ENCODE assay signal across 9 mouse cellular contexts in genomic region chr3:66977811-66978456, GRCm38 (mm10). TPM values are rescaled to one million over a fixed set of nuclear protein-coding genes. Genes with fewer than 3 reads are reported as not detected.
DNase-seq lines count a peak whose midpoint lies in the region.
"Had no signal": no experiment of that assay in that cellular context is flagged by ENCODE, and none has a peak within 500 bp of the region (broad histone marks: within the 10 kb centered on the region; RNA-seq: fewer than 3 reads in every experiment).

No protein-coding gene starts in this region.

- DNase-seq in adrenal gland, adult 2 months, result peak; percentile 11
- DNase-seq in adrenal gland, adult 8-10 months, result no peak
- DNase-seq in right cerebral cortex, postnatal 4 days, result peak; percentile 11
- no peak for DNase-seq in right cerebral cortex, adult 2 months (ENCODE audit: low spot score in 2 of 2)
- DNase-seq in mesoderm, embryonic 11.5 days (ENCODE audit: low read depth, low spot score), result peak; percentile 29
- DNase-seq in left cerebral cortex, adult 8-10 months (ENCODE audit: low spot score in 2 of 2), result no peak
- DNase-seq in lung, postnatal 36 days, result no peak
- no peak for DNase-seq in layer of hippocampus, postnatal 10 days (ENCODE audit: low spot score in 2 of 2)

RNA-seq across cellular contexts. Expression of gene Rsrc1, which starts 3.3 kb away (rescaled TPM):
- total RNA-seq in adrenal gland, adult 2 months (2021), result 10 to 100 TPM; 32.0 to 33.8 TPM
- 1.5 and 2.2 TPM in 2 replicates for polyA plus RNA-seq in adrenal gland, adult 2 months (2012; rRNA removed)
- total RNA-seq in adrenal gland, adult 8-10 months (2022), result 10 to 100 TPM; 28.5 to 45.5 (median 35.2) TPM
- 10 to 100 TPM; 42.2 to 45.5 (median 42.7) TPM for total RNA-seq in left cerebral cortex, adult 8-10 months (2022)
- total RNA-seq in layer of hippocampus, postnatal 10 days (2021), result 10 to 100 TPM; 30.4 to 30.8 TPM

RNA-seq across cellular contexts. Expression of gene Shox2, which starts 3.6 kb away (rescaled TPM):
- 1 to 10 TPM; 1.3 to 1.7 TPM for total RNA-seq in adrenal gland, adult 2 months (2021)
- polyA plus RNA-seq in adrenal gland, adult 2 months (2012; rRNA removed), result 1.2 and 2.9 TPM in 2 replicates
- total RNA-seq in adrenal gland, adult 8-10 months (2022), result 1 to 10 TPM in 1 of 4 experiments, under 1 TPM in 3; 0.73 to 2.1 (median 0.83) TPM
- total RNA-seq in left cerebral cortex, adult 8-10 months (2022), result 1 to 10 TPM in 2 of 4 experiments, under 1 TPM in 2; 0.16 to 5.8 (median 1.3) TPM
- total RNA-seq in layer of hippocampus, postnatal 10 days (2021), result under 1 TPM; 0.11 to 0.50 TPM
- total RNA-seq: granulocyte monocyte progenitor cell, adult 5-6 weeks had no signal

Comparison
In these comparisons a context has a peak if more than half of its experiments do, and no peak if none do; other contexts are left out.
1. DNase-seq: peak in adrenal gland, adult 2 months (single experiment), right cerebral cortex, postnatal 4 days (single experiment) and mesoderm, embryonic 11.5 days (single experiment); none in adrenal gland, adult 8-10 months (single experiment), right cerebral cortex, adult 2 months (0 of 2), left cerebral cortex, adult 8-10 months (0 of 2), lung, postnatal 36 days (single experiment) and layer of hippocampus, postnatal 10 days (0 of 2).